Comparison of ENCODE assay signal across 19 mouse cellular contexts in genomic region chr1:172056251-172056650, GRCm38 (mm10). TPM values are rescaled to one million over a fixed set of nuclear protein-coding genes. Genes with fewer than 3 reads are reported as not detected.
DNase-seq lines count a peak whose midpoint lies in the region; ATAC-seq and TF ChIP-seq lines count a peak whose summit lies in the region.
"Had no signal": no experiment of that assay in that cellular context is flagged by ENCODE, and none has a peak within 500 bp of the region (broad histone marks: within the 10 kb centered on the region; RNA-seq: fewer than 3 reads in every experiment).

No protein-coding gene starts in this region.

- no peaks in the 10 kb centered on the region for H3K9me3 ChIP-seq in midbrain, embryonic 10.5 days (replicated peaks)
- H3K9me3 ChIP-seq in midbrain, postnatal 0 days (ENCODE audit: low read length), result no peaks in the 10 kb centered on the region
- H3K9me3 ChIP-seq in forebrain, embryonic 13.5 days (replicated peaks), result no peaks in the 10 kb centered on the region
- no peaks in the 10 kb centered on the region for H3K9me3 ChIP-seq in hindbrain, embryonic 16.5 days (ENCODE audit: control insufficient read depth, low read length)
- no peaks in the 10 kb centered on the region for H3K9me3 ChIP-seq in neural tube, embryonic 15.5 days (replicated peaks)
- H3K9me3 ChIP-seq: embryonic facial prominence, embryonic 15.5 days; heart, embryonic 10.5 days; kidney, embryonic 15.5 days; megakaryocyte, embryonic 14.5 days had no signal

- TF ChIP-seq CTCF in midbrain, postnatal 0 days (IDR thresholded peaks at IDR 0.05), result no peak

- peaks cover 57% of the 10 kb centered on the region for H3K27me3 ChIP-seq in midbrain, embryonic 10.5 days (ENCODE audit: low read depth, poor library complexity, severe bottlenecking)
- H3K27me3 ChIP-seq in midbrain, postnatal 0 days (ENCODE audit: insufficient read depth, low read length), result no peaks in the 10 kb centered on the region
- peaks cover 23% of the 10 kb centered on the region for H3K27me3 ChIP-seq in forebrain, embryonic 13.5 days
- H3K27me3 ChIP-seq in hindbrain, embryonic 16.5 days (replicated peaks; ENCODE audit: control insufficient read depth, insufficient read depth, low read length), result no peaks in the 10 kb centered on the region
- H3K27me3 ChIP-seq in neural tube, embryonic 15.5 days (replicated peaks), result no peaks in the 10 kb centered on the region

- H3K27ac ChIP-seq in midbrain, embryonic 10.5 days (replicated peaks), result peak overlapping the region; percentile 70; the same call in 1 of the 2 replicates
- no peak overlapping the region for H3K27ac ChIP-seq in midbrain, postnatal 0 days (ENCODE audit: low read depth, low read length)
- H3K27ac ChIP-seq in forebrain, embryonic 13.5 days, result peak overlapping the region; percentile 49; the same call in 1 of the 2 replicates
- H3K27ac ChIP-seq in hindbrain, embryonic 16.5 days (ENCODE audit: low read depth, low read length), result no peak overlapping the region
- no peak overlapping the region for H3K27ac ChIP-seq in neural tube, embryonic 15.5 days (replicated peaks)
- H3K27ac ChIP-seq: embryonic facial prominence, embryonic 15.5 days; heart, embryonic 10.5 days; kidney, embryonic 15.5 days; stomach, postnatal 0 days had no signal

- ATAC-seq in midbrain, postnatal 0 days (ENCODE audit: low FRiP score), result no peak
- no peak for ATAC-seq in forebrain, embryonic 13.5 days
- ATAC-seq in hindbrain, embryonic 16.5 days, result no peak
- ATAC-seq in neural tube, embryonic 15.5 days (ENCODE audit: low FRiP score), result no peak
- ATAC-seq: CD4-positive, CD25-positive, alpha-beta regulatory T cell, adult 4 months had no signal

- peaks cover 65% of the 10 kb centered on the region for H3K4me1 ChIP-seq in midbrain, embryonic 10.5 days
- no peaks in the 10 kb centered on the region for H3K4me1 ChIP-seq in midbrain, postnatal 0 days (ENCODE audit: insufficient read depth, low read length)
- peaks cover 62% of the 10 kb centered on the region for H3K4me1 ChIP-seq in forebrain, embryonic 13.5 days
- H3K4me1 ChIP-seq in hindbrain, embryonic 16.5 days (ENCODE audit: control insufficient read depth, insufficient read depth, low read depth, low read length), result peaks cover 15% of the 10 kb centered on the region
- H3K4me1 ChIP-seq in neural tube, embryonic 15.5 days, result peaks cover 36% of the 10 kb centered on the region

- peak overlapping the region; percentile 61 for H3K4me3 ChIP-seq in midbrain, embryonic 10.5 days
- H3K4me3 ChIP-seq in midbrain, postnatal 0 days (ENCODE audit: low read depth, low read length), result no peak overlapping the region
- H3K4me3 ChIP-seq in forebrain, embryonic 13.5 days, result peak overlapping the region; percentile 43
- H3K4me3 ChIP-seq in hindbrain, embryonic 16.5 days (ENCODE audit: low read length), result peak overlapping the region; percentile 31
- H3K4me3 ChIP-seq in neural tube, embryonic 15.5 days (replicated peaks), result peak overlapping the region; percentile 19
- H3K4me3 ChIP-seq: heart, embryonic 10.5 days; kidney, embryonic 15.5 days; megakaryocyte, embryonic 14.5 days had no signal

- no peak overlapping the region for H3K4me2 ChIP-seq in midbrain, postnatal 0 days (ENCODE audit: low read depth, low read length, poor library complexity, severe bottlenecking)
- H3K4me2 ChIP-seq in forebrain, embryonic 13.5 days, result peak overlapping the region; percentile 75
- H3K4me2 ChIP-seq in hindbrain, embryonic 16.5 days (ENCODE audit: low read length), result peak overlapping the region; percentile 22
- H3K4me2 ChIP-seq in neural tube, embryonic 15.5 days, result peak overlapping the region; percentile 13; the same call in 1 of the 2 replicates
- H3K4me2 ChIP-seq: embryonic facial prominence, embryonic 15.5 days; kidney, embryonic 15.5 days had no signal

- H3K36me3 ChIP-seq in midbrain, embryonic 10.5 days, result 0 out of 2 replicates have a peak, but pooled peaks cover 4% of the 10 kb centered on the region
- H3K36me3 ChIP-seq in midbrain, postnatal 0 days (ENCODE audit: insufficient read depth, low read length), result no peaks in the 10 kb centered on the region
- H3K36me3 ChIP-seq in forebrain, embryonic 13.5 days (ENCODE audit: poor library complexity, severe bottlenecking), result 0 out of 2 replicates have a peak, but pooled peaks cover 5% of the 10 kb centered on the region
- no peaks in the 10 kb centered on the region for H3K36me3 ChIP-seq in hindbrain, embryonic 16.5 days (ENCODE audit: control insufficient read depth, insufficient read depth, low read length)
- no peaks in the 10 kb centered on the region for H3K36me3 ChIP-seq in neural tube, embryonic 15.5 days
- H3K36me3 ChIP-seq: embryonic facial prominence, embryonic 15.5 days; heart, embryonic 10.5 days; kidney, embryonic 15.5 days had no signal

- no peak overlapping the region for H3K9ac ChIP-seq in midbrain, postnatal 0 days (replicated peaks; ENCODE audit: low read length, poor library complexity, severe bottlenecking)
- peak overlapping the region; percentile 62 for H3K9ac ChIP-seq in forebrain, embryonic 13.5 days
- no peak overlapping the region; the same call in 1 of the 2 replicates for H3K9ac ChIP-seq in hindbrain, embryonic 16.5 days (ENCODE audit: low read depth, low read length)
- no peak overlapping the region for H3K9ac ChIP-seq in neural tube, embryonic 15.5 days (replicated peaks)
- H3K9ac ChIP-seq: embryonic facial prominence, embryonic 15.5 days; kidney, embryonic 15.5 days had no signal

- DNase-seq in midbrain, embryonic 10.5 days (ENCODE audit: low spot score), result no peak
- no peak for DNase-seq in midbrain, postnatal 0 days (ENCODE audit: low spot score)
- no peak for DNase-seq in spleen, postnatal 36 days (ENCODE audit: low spot score in 2 of 2)
- no peak for DNase-seq in c-Kit-positive CD71-positive TER-119-positive erythroid progenitor cells, embryonic 14.5 days (ENCODE audit: low spot score)
- DNase-seq: cerebellum, postnatal 36 days; heart, postnatal 4 days; layer of hippocampus, adult 9-11 months had no signal

- WGBS in midbrain, embryonic 10.5 days, result 77% methylated on average over 4 of the region's 4 CpGs
- WGBS in midbrain, postnatal 0 days, result 70% methylated on average over 4 of the region's 4 CpGs
- 72% methylated on average over 4 of the region's 4 CpGs for WGBS in forebrain, embryonic 13.5 days
- 61% methylated on average over 4 of the region's 4 CpGs for WGBS in hindbrain, embryonic 16.5 days
- 69% methylated on average over 4 of the region's 4 CpGs for WGBS in neural tube, embryonic 15.5 days

RNA-seq across cellular contexts. Expression of gene Nhlh1, which starts 1.1 kb away (rescaled TPM):
- 5.5 and 6.9 TPM in 2 replicates for polyA plus RNA-seq in midbrain, embryonic 10.5 days (2016; fragmentation: Nextera tagmentation; extraction: Ambion mirVana)
- 0.38 and 3.6 TPM in 2 replicates for total RNA-seq in midbrain, postnatal 0 days (2014; rRNA removed)
- 0.12 TPM in 1 of 2 replicates, not detected in the other for polyA plus RNA-seq in midbrain, postnatal 0 days (2015; fragmentation: Nextera tagmentation; extraction: Ambion mirVana)
- 7.3 and 7.8 TPM in 2 replicates for polyA plus RNA-seq in forebrain, embryonic 13.5 days (2015; fragmentation: Nextera tagmentation; extraction: Ambion mirVana)
- polyA plus RNA-seq in hindbrain, embryonic 16.5 days (2015; fragmentation: Nextera tagmentation; extraction: Ambion mirVana), result 2.6 and 3.2 TPM in 2 replicates
- 2.2 and 2.6 TPM in 2 replicates for polyA plus RNA-seq in neural tube, embryonic 15.5 days (2015; fragmentation: Nextera tagmentation; extraction: Ambion mirVana)
- total RNA-seq: gastrocnemius, adult 8-10 months; heart, postnatal 4 days had no signal
- polyA plus RNA-seq: CD4-positive, CD25-positive, alpha-beta regulatory T cell, adult 4 months; kidney, embryonic 15.5 days; limb, embryonic 11.5 days; liver, embryonic 16.5 days; stomach, postnatal 0 days had no signal

RNA-seq across cellular contexts. Expression of gene Copa, which starts 26.1 kb away (rescaled TPM):
- polyA plus RNA-seq in midbrain, embryonic 10.5 days (2016; fragmentation: Nextera tagmentation; extraction: Ambion mirVana), result 175 and 206 TPM in 2 replicates
- total RNA-seq in midbrain, postnatal 0 days (2014; rRNA removed), result 207 and 225 TPM in 2 replicates
- polyA plus RNA-seq in midbrain, postnatal 0 days (2015; fragmentation: Nextera tagmentation; extraction: Ambion mirVana), result 149 and 155 TPM in 2 replicates
- polyA plus RNA-seq in forebrain, embryonic 13.5 days (2015; fragmentation: Nextera tagmentation; extraction: Ambion mirVana), result 174 and 194 TPM in 2 replicates
- 181 and 214 TPM in 2 replicates for polyA plus RNA-seq in hindbrain, embryonic 16.5 days (2015; fragmentation: Nextera tagmentation; extraction: Ambion mirVana)
- polyA plus RNA-seq in neural tube, embryonic 15.5 days (2015; fragmentation: Nextera tagmentation; extraction: Ambion mirVana), result 174 and 182 TPM in 2 replicates

RNA-seq across cellular contexts. Expression of gene Ncstn, which starts 26.3 kb away (rescaled TPM):
- polyA plus RNA-seq in midbrain, embryonic 10.5 days (2016; fragmentation: Nextera tagmentation; extraction: Ambion mirVana), result 106 and 129 TPM in 2 replicates
- total RNA-seq in midbrain, postnatal 0 days (2014; rRNA removed), result 70.3 and 78.7 TPM in 2 replicates
- polyA plus RNA-seq in midbrain, postnatal 0 days (2015; fragmentation: Nextera tagmentation; extraction: Ambion mirVana), result 93.3 and 93.7 TPM in 2 replicates
- polyA plus RNA-seq in forebrain, embryonic 13.5 days (2015; fragmentation: Nextera tagmentation; extraction: Ambion mirVana), result 95.5 and 106 TPM in 2 replicates
- 110 and 121 TPM in 2 replicates for polyA plus RNA-seq in hindbrain, embryonic 16.5 days (2015; fragmentation: Nextera tagmentation; extraction: Ambion mirVana)
- polyA plus RNA-seq in neural tube, embryonic 15.5 days (2015; fragmentation: Nextera tagmentation; extraction: Ambion mirVana), result 100 and 109 TPM in 2 replicates

RNA-seq across cellular contexts. Expression of gene Vangl2, which starts 28.0 kb away (rescaled TPM):
- polyA plus RNA-seq in midbrain, embryonic 10.5 days (2016; fragmentation: Nextera tagmentation; extraction: Ambion mirVana), result 49.1 and 55.4 TPM in 2 replicates
- total RNA-seq in midbrain, postnatal 0 days (2014; rRNA removed), result 85.8 and 115 TPM in 2 replicates
- polyA plus RNA-seq in midbrain, postnatal 0 days (2015; fragmentation: Nextera tagmentation; extraction: Ambion mirVana), result 43.1 and 44.2 TPM in 2 replicates
- 55.0 and 55.4 TPM in 2 replicates for polyA plus RNA-seq in forebrain, embryonic 13.5 days (2015; fragmentation: Nextera tagmentation; extraction: Ambion mirVana)
- polyA plus RNA-seq in hindbrain, embryonic 16.5 days (2015; fragmentation: Nextera tagmentation; extraction: Ambion mirVana), result 39.9 and 50.1 TPM in 2 replicates
- 37.3 and 40.1 TPM in 2 replicates for polyA plus RNA-seq in neural tube, embryonic 15.5 days (2015; fragmentation: Nextera tagmentation; extraction: Ambion mirVana)

Comparison
In these comparisons a context has a peak if more than half of its experiments do, and no peak if none do; other contexts are left out.
1. H3K27ac ChIP-seq: peak in midbrain, embryonic 10.5 days (single experiment) and forebrain, embryonic 13.5 days (single experiment); none in midbrain, postnatal 0 days (single experiment), hindbrain, embryonic 16.5 days (single experiment) and neural tube, embryonic 15.5 days (single experiment).